Mouse (Mus musculus): ENCODE measurements around the gene Srrt. TPM values are rescaled to one million over a fixed set of nuclear protein-coding genes. Genes with fewer than 3 reads are reported as not detected.

Srrt gene
- total and polyA plus RNA-seq, 2 experiments from 2014 or later: 57.0 to 98.9 TPM

DNA sequence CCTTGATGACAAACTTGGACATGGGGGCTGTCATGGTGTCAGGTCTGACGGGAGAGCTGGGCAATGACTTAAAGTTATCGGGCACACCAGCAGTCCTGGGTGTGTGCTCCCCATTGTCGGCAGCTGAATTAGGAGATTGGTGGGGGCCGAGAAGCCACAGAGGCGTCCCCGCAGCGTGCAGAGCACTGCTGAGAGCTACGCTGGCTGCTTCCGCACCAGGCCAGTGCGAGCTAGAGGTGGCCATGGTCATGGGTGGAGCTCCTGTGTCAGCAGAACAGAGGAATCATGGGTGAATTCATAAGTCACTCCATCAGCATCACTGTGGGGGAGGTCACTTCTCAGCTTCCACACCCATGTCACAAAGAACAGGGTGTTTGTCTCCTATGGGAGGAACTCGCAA is 42.7 kb downstream of the Srrt start:
- TF ChIP-seq CTCF (IDR thresholded peaks at IDR 0.05; ENCODE audit: low read depth): no peak
- H3K27me3 ChIP-seq (ENCODE audit: insufficient read depth, low read length): no peaks in the 10 kb centered on the region
- DNase-seq (ENCODE audit: low spot score) (no peak), ATAC-seq (no peak)
- H3K9me3 ChIP-seq (ENCODE audit: low read length): no peaks in the 10 kb centered on the region
- no peak overlapping the region for H3K4me2 ChIP-seq (ENCODE audit: low read depth, low read length)
- H3K36me3 ChIP-seq (ENCODE audit: insufficient read depth, low read length): no peaks in the 10 kb centered on the region
- H3K4me3 ChIP-seq (ENCODE audit: low read length): no peak overlapping the region
- no peak overlapping the region for H3K9ac ChIP-seq (replicated peaks; ENCODE audit: low read length)
- no peak overlapping the region for H3K27ac ChIP-seq
- no peaks in the 10 kb centered on the region for H3K4me1 ChIP-seq (ENCODE audit: insufficient read depth, low read length)
- WGBS: 90% methylated on average over 11 of the region's 11 CpGs

- ATAC-seq (no peak), DNase-seq (ENCODE audit: low spot score) (no peak)
- Histone ChIP-seq H3K4me2 (ENCODE audit: low read depth, low read length) (no peak overlapping the region), H3K27ac (no peak overlapping the region), H3K9me3 (ENCODE audit: low read length) (no peaks in the 10 kb centered on the region), H3K36me3 (ENCODE audit: insufficient read depth, low read length) (no peaks in the 10 kb centered on the region), H3K4me3 (ENCODE audit: low read length) (no peak overlapping the region), H3K27me3 (ENCODE audit: insufficient read depth, low read length) (no peaks in the 10 kb centered on the region), H3K4me1 (ENCODE audit: insufficient read depth, low read length) (no peaks in the 10 kb centered on the region), H3K9ac (replicated peaks; ENCODE audit: low read length) (no peak overlapping the region)
- 87% methylated on average over 14 of the region's 14 CpGs for WGBS
- no peak for TF ChIP-seq CTCF (IDR thresholded peaks at IDR 0.05; ENCODE audit: low read depth)
These were observed 43.4 kb downstream of the Srrt start for GRCm38 (mm10) chr5:137263897-137264720.

Small RNA genes lying within 50 kb of the gene (microRNA-seq; reads per million reads assigned to microRNA genes)
- gene Mir7036 (0 to 0.18 reads per million in 2 experiments), gene Mir8116 (0 to 0.18 reads per million in 2 experiments)

Other genes starting within 250 kb of the Srrt start
- gene Serpine1, start 235.4 kb downstream of the Srrt start, total RNA-seq (2014; rRNA removed): 3.0 and 3.5 TPM in 2 replicates
- 0.10 and 0.25 TPM in 2 replicates for gene Serpine1, start 235.4 kb downstream of the Srrt start, polyA plus RNA-seq (2015; fragmentation: Nextera tagmentation; extraction: Ambion mirVana)
- 3.7 and 7.2 TPM in 2 replicates for gene Trim56, start 191.5 kb downstream of the Srrt start, total RNA-seq (2014; rRNA removed)
- gene Trim56, start 191.5 kb downstream of the Srrt start, polyA plus RNA-seq (2015; fragmentation: Nextera tagmentation; extraction: Ambion mirVana): 2.6 and 3.1 TPM in 2 replicates
- gene Muc3, start 158.4 kb downstream of the Srrt start, total RNA-seq (2014; rRNA removed): not detected in 2 replicates
- gene Muc3, start 158.4 kb downstream of the Srrt start, polyA plus RNA-seq (2015; fragmentation: Nextera tagmentation; extraction: Ambion mirVana): not detected in 2 replicates
- 0.93 TPM in 1 of 2 replicates, not detected in the other for gene Muc3a, start 95.3 kb downstream of the Srrt start, total RNA-seq (2014; rRNA removed)
- gene Muc3a, start 95.3 kb downstream of the Srrt start, polyA plus RNA-seq (2015; fragmentation: Nextera tagmentation; extraction: Ambion mirVana): 0.49 and 0.61 TPM in 2 replicates
- 210 and 219 TPM in 2 replicates for gene Ache, start 20.2 kb downstream of the Srrt start, total RNA-seq (2014; rRNA removed)
- gene Ache, start 20.2 kb downstream of the Srrt start, polyA plus RNA-seq (2015; fragmentation: Nextera tagmentation; extraction: Ambion mirVana): 151 and 157 TPM in 2 replicates
- 35.5 TPM in 2 replicates for gene Ufsp1, start 13.0 kb downstream of the Srrt start, total RNA-seq (2014; rRNA removed)
- gene Ufsp1, start 13.0 kb downstream of the Srrt start, polyA plus RNA-seq (2015; fragmentation: Nextera tagmentation; extraction: Ambion mirVana): 32.1 and 33.3 TPM in 2 replicates
- gene Trip6, start 6.7 kb upstream of the Srrt start, total RNA-seq (2014; rRNA removed): 14.3 and 15.0 TPM in 2 replicates
- gene Trip6, start 6.7 kb upstream of the Srrt start, polyA plus RNA-seq (2015; fragmentation: Nextera tagmentation; extraction: Ambion mirVana): 13.9 and 15.5 TPM in 2 replicates
- 32.6 and 41.3 TPM in 2 replicates for gene Slc12a9, start 25.9 kb upstream of the Srrt start, total RNA-seq (2014; rRNA removed)
- 27.3 and 27.6 TPM in 2 replicates for gene Slc12a9, start 25.9 kb upstream of the Srrt start, polyA plus RNA-seq (2015; fragmentation: Nextera tagmentation; extraction: Ambion mirVana)
- 18.3 and 18.9 TPM in 2 replicates for gene Ephb4, start 42.4 kb upstream of the Srrt start, total RNA-seq (2014; rRNA removed)
- 4.8 and 5.5 TPM in 2 replicates for gene Ephb4, start 42.4 kb upstream of the Srrt start, polyA plus RNA-seq (2015; fragmentation: Nextera tagmentation; extraction: Ambion mirVana)
- gene Zan, start 169.4 kb upstream of the Srrt start, total RNA-seq (2014; rRNA removed): 0.43 and 1.6 TPM in 2 replicates
- gene Zan, start 169.4 kb upstream of the Srrt start, polyA plus RNA-seq (2015; fragmentation: Nextera tagmentation; extraction: Ambion mirVana): 0.15 and 0.25 TPM in 2 replicates
- gene Pop7, start 194.8 kb upstream of the Srrt start, total RNA-seq (2014; rRNA removed): 62.1 and 83.5 TPM in 2 replicates
- gene Pop7, start 194.8 kb upstream of the Srrt start, polyA plus RNA-seq (2015; fragmentation: Nextera tagmentation; extraction: Ambion mirVana): 82.2 and 85.3 TPM in 2 replicates
- gene Gigyf1, start 210.9 kb upstream of the Srrt start, total RNA-seq (2014; rRNA removed): 20.3 and 21.4 TPM in 2 replicates
- gene Gigyf1, start 210.9 kb upstream of the Srrt start, polyA plus RNA-seq (2015; fragmentation: Nextera tagmentation; extraction: Ambion mirVana): 15.1 and 16.2 TPM in 2 replicates
- not detected in 2 replicates for gene Epo, start 225.6 kb upstream of the Srrt start, total RNA-seq (2014; rRNA removed)
- not detected in 2 replicates for gene Epo, start 225.6 kb upstream of the Srrt start, polyA plus RNA-seq (2015; fragmentation: Nextera tagmentation; extraction: Ambion mirVana)
- gene Gnb2, start 225.8 kb upstream of the Srrt start, total RNA-seq (2014; rRNA removed): 1,135 and 1,251 TPM in 2 replicates
- 570 and 592 TPM in 2 replicates for gene Gnb2, start 225.8 kb upstream of the Srrt start, polyA plus RNA-seq (2015; fragmentation: Nextera tagmentation; extraction: Ambion mirVana)
- gene Actl6b, start 245.8 kb upstream of the Srrt start, total RNA-seq (2014; rRNA removed): 192 and 253 TPM in 2 replicates
- gene Actl6b, start 245.8 kb upstream of the Srrt start, polyA plus RNA-seq (2015; fragmentation: Nextera tagmentation; extraction: Ambion mirVana): 204 and 207 TPM in 2 replicates